Mouse (Mus musculus) olfactory bulb, adult 2 months (tissue): ENCODE measurements around the gene Jag2.

ENCODE experiments used
- CTCF ChIP-seq: fragments of 200-500 bp; IDR thresholded peaks from 2 replicates; pipeline ENCODE4 v1.5.1; 2012; ENCODE audit warnings: low read depth, mild to moderate bottlenecking, low read length, moderate library complexity; ENCODE audit not compliant: insufficient read depth
- POLR2A ChIP-seq: fragments of 200-500 bp; IDR thresholded peaks from 2 replicates; pipeline ENCODE4 v1.6.1; 2012; ENCODE audit warnings: mild to moderate bottlenecking, low read depth, low read length, moderate library complexity; ENCODE audit not compliant: insufficient read depth

DNA sequence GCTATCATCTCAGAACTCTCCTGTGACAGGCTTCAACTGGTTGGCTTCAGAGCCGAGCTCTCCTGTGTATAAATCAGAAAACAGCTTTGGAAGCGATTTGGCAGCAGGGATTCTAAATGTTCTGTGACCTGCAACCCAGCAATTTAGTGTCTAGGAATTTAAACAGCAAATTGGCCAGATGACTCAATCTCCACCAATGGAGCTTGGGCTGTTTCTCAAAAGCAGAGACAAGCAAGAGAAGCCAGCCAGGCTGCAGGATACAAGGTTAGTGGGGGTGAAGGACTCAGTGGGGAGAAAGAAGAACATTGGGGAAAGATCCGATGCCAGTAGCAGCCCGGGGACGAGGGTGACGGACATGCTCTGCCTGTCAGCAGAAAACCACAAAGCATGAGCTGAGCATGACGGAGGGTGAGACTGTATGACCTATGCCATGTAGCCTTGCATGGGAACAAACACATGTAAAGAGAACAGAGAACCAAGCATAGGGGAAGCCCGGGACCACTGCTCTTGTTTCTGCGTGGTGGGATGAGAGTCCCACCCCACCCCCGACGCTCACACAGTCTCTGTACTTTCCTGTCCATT, 35.2 kb downstream of the Jag2 start:
- TF ChIP-seq CTCF, result no peak
- TF ChIP-seq POLR2A, result no peak
